Mouse (Mus musculus) liver, embryonic 14.5 days (tissue): ENCODE data around the gene Acta1. TPM values are rescaled to one million over a fixed set of nuclear protein-coding genes. Genes with fewer than 3 reads are reported as not detected.

Source experiments
- ATAC-seq: fragments of 200-750 bp; cut with Nextera tagmentation; 2 replicates; pipeline ENCODE4 v1.8.0; 2017; ENCODE audit warnings: moderate number of reproducible peaks, mild to moderate bottlenecking, moderate library complexity; ENCODE audit not compliant: insufficient read depth
- DNase-seq, 3 experiments: peaks; one replicate each; pipeline ENCODE4 v3.0.0-alpha.2; 2012 to 2013; ENCODE audit warnings: low read depth in 3 of 3, low spot score in 3 of 3
- H3K27ac ChIP-seq: fragments of 300-500 bp; sonication (generic); 2 replicates; pipeline ENCODE4 v1.5.1; 2014; ENCODE audit warnings: moderate library complexity, mild to moderate bottlenecking, control low read depth, inconsistent platforms
- H3K27me3 ChIP-seq: fragments of 300-500 bp; sonication (generic); 2 replicates; pipeline ENCODE4 v1.6.1; 2014; ENCODE audit warnings: mild to moderate bottlenecking, low read length, moderate library complexity; ENCODE audit not compliant: control insufficient read depth, insufficient read depth
- H3K36me3 ChIP-seq: fragments of 300-500 bp; sonication (generic); replicated peaks from 2 replicates; pipeline ENCODE4 v1.6.1; 2014; ENCODE audit warnings: low read depth; ENCODE audit not compliant: control insufficient read depth, insufficient read depth
- H3K4me1 ChIP-seq, 2 experiments: fragments of 200-500 bp in 1 of 2; fragments of 300-500 bp in 1 of 2; sonication (generic) in 1 of 2; replicated peaks; 2 replicates each; pipeline ENCODE4 v1.6.1; 2012 to 2014; ENCODE audit warnings: antibody characterized with exemption in 1 of 2, inconsistent platforms in 1 of 2, low read length in 1 of 2; ENCODE audit not compliant: control insufficient read depth in 2 of 2, insufficient read depth in 2 of 2
- H3K4me2 ChIP-seq: fragments of 300-500 bp; sonication (generic); 2 replicates; pipeline ENCODE4 v1.6.1; 2014; ENCODE audit warnings: low read depth, mild to moderate bottlenecking, control low read depth, moderate library complexity
- H3K4me3 ChIP-seq, 2 experiments: fragments of 200-500 bp in 1 of 2; fragments of 300-500 bp in 1 of 2; sonication (generic) in 1 of 2; 2 replicates each; pipeline ENCODE4 v1.5.1; 2012 to 2014; ENCODE audit warnings: low read depth in 2 of 2, low read length in 2 of 2, mild to moderate bottlenecking in 2 of 2, control low read depth in 1 of 2, inconsistent platforms in 1 of 2, moderate library complexity in 1 of 2; ENCODE audit not compliant: insufficient read depth in 1 of 2
- H3K9ac ChIP-seq: fragments of 300-500 bp; sonication (generic); replicated peaks from 2 replicates; pipeline ENCODE4 v1.6.1; 2014; ENCODE audit warnings: mild to moderate bottlenecking, control low read depth, moderate library complexity
- H3K9me3 ChIP-seq: fragments of 300-500 bp; sonication (generic); 2 replicates; pipeline ENCODE4 v1.6.1; 2016; ENCODE audit warnings: low read length, mixed read lengths; ENCODE audit not compliant: control insufficient read depth
- CTCF ChIP-seq: IDR thresholded peaks from 2 replicates; pipeline ENCODE4 v1.5.1; 2016; ENCODE audit warnings: antibody characterized with exemption, low read depth, control low read depth
- EP300 ChIP-seq: IDR thresholded peaks from 2 replicates; pipeline ENCODE4 v1.6.1; 2016; ENCODE audit warnings: antibody characterized with exemption, low read depth
- WGBS: fragments of 180-500 bp; shearing (Covaris S2); extraction: QIAGEN DNeasy Blood & Tissue Kit; methylation state at CpG from one replicate; pipeline ENCODE4 v1.1.7; 2014; ENCODE audit not compliant: insufficient replicate concordance; 5-methylcytosine and 5-hydroxymethylcytosine counted together
- polyA plus RNA-seq, 2 experiments: library from polyadenylated mRNA; depleted of rRNA in 1 of 2; stranded (reverse) in 1 of 2; unstranded in 1 of 2; fragments of >200 nt; fragmentation: Nextera tagmentation in 1 of 2; extraction: Ambion mirVana in 1 of 2; gene quantifications; 2 replicates each; pipeline versions ENCODE4 v1.2.1 to v1.2.3; 2012 to 2014

Gene Acta1
- polyA plus RNA-seq, 2 experiments: 0.83 to 2.2 TPM

DNA sequence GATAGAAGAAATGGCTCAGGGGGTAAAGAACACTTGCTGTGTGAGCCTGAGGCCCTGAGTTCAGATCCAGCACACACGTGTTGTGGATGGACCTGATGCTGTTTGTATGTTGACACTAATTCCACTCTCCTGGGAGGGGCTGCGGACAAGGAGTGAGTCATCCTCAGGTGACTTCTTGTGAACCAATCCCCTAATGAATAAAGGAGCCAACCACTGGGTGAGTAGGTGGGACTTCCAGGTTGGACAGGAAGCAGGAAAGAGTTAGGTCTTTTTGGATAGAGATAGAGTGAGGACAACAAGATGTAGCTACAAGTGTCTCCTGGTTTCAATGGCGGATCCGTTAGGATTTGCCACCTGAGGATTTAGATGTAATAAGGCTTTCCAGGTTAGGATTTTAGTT is 45.2 kb downstream of the Acta1 start:
- H3K36me3 ChIP-seq: peaks cover 4% of the 10 kb centered on the region
- no peaks in the 10 kb centered on the region; a peak in 1 of 4 replicates for H3K4me1 ChIP-seq
- DNase-seq (no peak), ATAC-seq (no peak)
- no peak overlapping the region for H3K4me3 ChIP-seq
- no peak for TF ChIP-seq EP300
- no peak for TF ChIP-seq CTCF
- H3K27me3 ChIP-seq: no peaks in the 10 kb centered on the region
- no peak overlapping the region for H3K27ac ChIP-seq
- no peaks in the 10 kb centered on the region for H3K9me3 ChIP-seq
- H3K9ac ChIP-seq: no peak overlapping the region
- WGBS: 71% methylated on average over 4 of the region's 4 CpGs
- no peak overlapping the region for H3K4me2 ChIP-seq

DNA sequence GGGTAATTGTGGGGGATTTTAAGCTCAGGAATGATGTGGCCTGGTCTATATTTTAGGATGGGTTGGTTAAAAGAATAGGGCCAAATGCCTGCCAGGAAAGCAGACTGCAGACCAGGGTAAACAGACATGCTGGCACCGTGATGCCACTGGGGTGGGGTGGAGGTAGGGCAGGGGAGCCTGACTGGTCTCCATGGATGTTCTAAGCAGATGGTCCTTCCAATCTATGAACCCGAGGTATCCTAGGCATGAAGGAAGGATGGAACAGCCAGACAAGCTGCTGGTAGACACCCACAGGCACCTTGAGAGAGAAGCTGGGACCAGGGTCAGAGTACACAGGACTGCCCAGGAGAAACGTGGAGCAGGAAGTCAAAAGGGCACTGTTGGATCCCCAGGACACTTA is 47.0 kb downstream of the Acta1 start:
- no peak overlapping the region for H3K4me3 ChIP-seq
- 59% methylated on average over 3 of the region's 3 CpGs for WGBS
- ATAC-seq: no peak
- H3K27me3 ChIP-seq: no peaks in the 10 kb centered on the region
- no peak overlapping the region for H3K9ac ChIP-seq
- DNase-seq: no peak
- H3K4me1 ChIP-seq: no peaks in the 10 kb centered on the region; a peak in 1 of 4 replicates
- no peaks in the 10 kb centered on the region for H3K9me3 ChIP-seq
- H3K36me3 ChIP-seq: peaks cover 4% of the 10 kb centered on the region
- no peak overlapping the region for H3K27ac ChIP-seq
- no peak overlapping the region for H3K4me2 ChIP-seq
- TF ChIP-seq EP300: no peak
- TF ChIP-seq CTCF: no peak

DNA sequence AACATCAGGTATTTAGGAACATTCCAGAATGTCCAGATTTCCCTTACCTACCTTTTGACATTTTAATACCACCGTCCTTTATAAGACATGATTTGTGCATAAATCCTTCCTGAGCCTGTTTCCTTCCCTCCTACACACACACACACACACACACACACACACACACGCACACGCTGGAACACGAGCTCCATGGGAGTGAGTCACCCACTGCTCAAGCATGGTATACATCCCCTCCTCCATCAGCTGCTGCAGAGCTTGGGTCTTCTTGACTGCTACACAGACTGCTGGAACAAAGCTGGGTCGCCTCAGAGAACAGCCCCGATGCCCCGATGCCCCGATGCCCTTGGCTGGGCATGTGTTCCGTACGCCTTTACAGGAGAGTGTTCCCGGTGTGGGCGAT is 48.0 kb downstream of the Acta1 start:
- Histone ChIP-seq H3K36me3 (peaks cover 4% of the 10 kb centered on the region), H3K4me3 (no peak overlapping the region), H3K27me3 (no peaks in the 10 kb centered on the region), H3K9ac (no peak overlapping the region), H3K27ac (no peak overlapping the region), H3K4me1 (no peaks in the 10 kb centered on the region; a peak in 1 of 4 replicates), H3K9me3 (no peaks in the 10 kb centered on the region), H3K4me2 (no peak overlapping the region)
- no peak for ATAC-seq
- 87% methylated on average over 12 of the region's 12 CpGs for WGBS
- no peak for TF ChIP-seq CTCF
- TF ChIP-seq EP300: no peak
- no peak for DNase-seq

DNA sequence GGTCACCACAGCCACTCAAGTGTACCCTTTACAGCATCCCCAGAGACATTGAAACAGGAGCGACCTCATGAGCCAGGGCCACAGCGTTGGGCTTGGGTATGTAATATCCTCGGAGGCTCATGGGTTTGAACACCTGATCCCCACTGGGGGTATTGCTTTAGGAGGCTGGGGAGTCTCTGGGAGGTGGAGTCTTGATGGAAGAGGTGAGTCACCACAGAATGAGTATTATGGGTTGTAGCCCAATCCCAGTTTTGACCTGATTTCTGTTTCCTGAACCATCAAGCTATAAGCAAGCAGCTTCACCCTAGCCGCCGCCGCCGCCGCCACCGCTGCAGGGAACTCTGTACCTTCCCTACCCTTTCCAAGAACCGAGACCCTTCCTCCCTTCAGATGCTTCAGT is 48.6 kb downstream of the Acta1 start:
- 73% methylated on average over 10 of the region's 10 CpGs for WGBS
- Histone ChIP-seq H3K4me3 (no peak overlapping the region), H3K36me3 (peaks cover 4% of the 10 kb centered on the region), H3K4me2 (no peak overlapping the region), H3K27me3 (no peaks in the 10 kb centered on the region), H3K9me3 (no peaks in the 10 kb centered on the region), H3K9ac (no peak overlapping the region), H3K4me1 (no peaks in the 10 kb centered on the region; a peak in 1 of 4 replicates), H3K27ac (no peak overlapping the region)
- TF ChIP-seq EP300 (no peak), CTCF (no peak)
- no peak for ATAC-seq
- DNase-seq: no peak

DNA sequence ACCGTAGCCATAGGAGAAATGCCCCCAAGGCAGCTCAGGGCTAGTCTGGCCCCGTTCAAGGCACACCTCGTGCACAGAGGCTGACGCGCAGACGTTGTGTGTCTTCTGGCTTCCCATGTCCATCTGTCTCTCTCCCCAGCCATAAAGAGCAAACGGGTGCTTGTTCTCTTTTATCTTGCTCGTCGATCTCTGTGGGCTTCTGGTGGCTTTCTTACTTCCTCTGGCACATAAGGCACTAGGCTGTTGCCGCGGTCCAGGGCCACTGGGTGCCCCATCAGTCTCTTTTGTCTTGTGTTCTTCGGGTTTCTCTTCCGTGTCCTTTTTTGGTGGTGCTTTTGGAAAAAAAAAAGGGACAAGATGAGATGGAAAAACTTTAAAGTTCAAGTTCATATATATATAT is 49.4 kb downstream of the Acta1 start:
- no peak overlapping the region for H3K4me2 ChIP-seq
- H3K9ac ChIP-seq: no peak overlapping the region
- no peaks in the 10 kb centered on the region for H3K9me3 ChIP-seq
- TF ChIP-seq EP300 (no peak), CTCF (no peak)
- H3K36me3 ChIP-seq: peaks cover 4% of the 10 kb centered on the region
- H3K27me3 ChIP-seq: no peaks in the 10 kb centered on the region
- no peak overlapping the region for H3K4me3 ChIP-seq
- H3K4me1 ChIP-seq: no peaks in the 10 kb centered on the region; a peak in 1 of 4 replicates
- ATAC-seq (no peak), DNase-seq (no peak)
- 26% methylated on average over 13 of the region's 13 CpGs for WGBS
- H3K27ac ChIP-seq: no peak overlapping the region

DNA sequence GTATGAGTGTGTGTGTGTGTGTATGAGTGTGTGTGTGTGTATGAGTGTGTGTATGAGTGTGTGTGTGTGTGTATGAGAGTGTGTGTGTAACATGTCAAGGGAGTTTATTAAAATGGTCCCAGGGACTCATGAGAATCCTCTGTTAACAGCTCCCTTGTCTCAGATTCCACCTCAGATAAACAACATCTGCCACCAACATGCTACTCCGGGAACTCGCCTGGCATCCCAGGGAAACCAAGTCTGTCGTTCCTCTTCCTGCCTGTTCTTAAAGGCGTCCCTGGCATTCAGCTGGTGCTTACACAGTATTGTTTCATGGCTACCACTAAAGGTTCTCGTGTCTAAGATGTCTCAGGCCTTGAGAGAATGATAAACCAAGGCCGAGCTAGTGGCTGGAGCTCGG is 50.2 kb downstream of the Acta1 start:
- H3K36me3 ChIP-seq: peaks cover 4% of the 10 kb centered on the region
- DNase-seq (no peak), ATAC-seq (no peak)
- WGBS: 62% methylated on average over 7 of the region's 7 CpGs
- no peak overlapping the region for H3K4me3 ChIP-seq
- H3K27ac ChIP-seq: no peak overlapping the region
- no peaks in the 10 kb centered on the region; a peak in 1 of 4 replicates for H3K4me1 ChIP-seq
- H3K9ac ChIP-seq: no peak overlapping the region
- H3K4me2 ChIP-seq: no peak overlapping the region
- H3K27me3 ChIP-seq: no peaks in the 10 kb centered on the region
- H3K9me3 ChIP-seq: no peaks in the 10 kb centered on the region
- no peak for TF ChIP-seq CTCF
- no peak for TF ChIP-seq EP300
